Mouse (Mus musculus): Measurements from ENCODE around the gene Olfr718-ps1. TPM values are rescaled to one million over a fixed set of nuclear protein-coding genes. Genes with fewer than 3 reads are reported as not detected.
A peak's percentile ranks its signal among the peaks of the same experiment; 100 is the strongest.

Olfr718-ps1 gene
- total RNA-seq, 2 experiments from 2014 or later: not detected

DNA sequence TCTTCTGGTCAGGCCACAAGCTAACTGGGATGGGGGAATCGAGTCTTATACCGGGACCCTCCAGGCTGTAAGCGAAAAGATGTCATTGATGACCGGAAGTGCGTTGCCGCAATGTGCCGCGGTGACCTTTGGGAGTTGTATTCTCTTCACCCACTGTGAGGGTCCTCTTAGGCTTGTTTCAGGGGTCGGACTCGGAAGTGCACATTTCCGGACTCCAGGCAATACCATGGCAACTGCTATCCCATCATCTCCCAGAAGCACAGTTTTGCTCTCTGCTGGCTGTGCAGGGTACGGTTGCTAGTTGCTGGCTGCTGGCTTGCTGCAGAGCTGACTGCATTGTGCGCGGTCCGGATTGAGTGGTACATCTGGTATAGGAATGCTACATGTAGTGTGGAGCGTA is 18.3 kb downstream of the Olfr718-ps1 start:
- no peak for DNase-seq (ENCODE audit: low spot score)

DNA sequence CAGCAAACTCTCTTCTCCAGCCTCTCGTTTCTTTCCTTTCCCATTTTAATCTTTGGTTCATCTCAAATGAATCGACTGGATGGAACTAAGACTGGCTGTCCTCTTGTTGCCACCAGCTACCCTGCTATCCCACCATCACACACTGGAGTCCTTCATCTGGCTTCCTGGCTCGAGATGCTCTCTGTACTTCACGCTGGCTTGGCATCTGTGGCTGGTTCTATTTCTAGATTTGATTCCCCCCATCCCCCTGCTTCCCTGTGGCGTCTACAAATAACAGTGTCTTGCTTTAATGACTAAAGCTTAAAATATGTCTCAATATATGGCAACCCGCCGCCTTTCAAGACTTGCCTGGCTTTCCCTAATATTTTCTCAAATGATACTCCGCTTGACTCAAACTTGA is 19.5 kb downstream of the Olfr718-ps1 start:
- no peak for DNase-seq (ENCODE audit: low spot score)

DNA sequence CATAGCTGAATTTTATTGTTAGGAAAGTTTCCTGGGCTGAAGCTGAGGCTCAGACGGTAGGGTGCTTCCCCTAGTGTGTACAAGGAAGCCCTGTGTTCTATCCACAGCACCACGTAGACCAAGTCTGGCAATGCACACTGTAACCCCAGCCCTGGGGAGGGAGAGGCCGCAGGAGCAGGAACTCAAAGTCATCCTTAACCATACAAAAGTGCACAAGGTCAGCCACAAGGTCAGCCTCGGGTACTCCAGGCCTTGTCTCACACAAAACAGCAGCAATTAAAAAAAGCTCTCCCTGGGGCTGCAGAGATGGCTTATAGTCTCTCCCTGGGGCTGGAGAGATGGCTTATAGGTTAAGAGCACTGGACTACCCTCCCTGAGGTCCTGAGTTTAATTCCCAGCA is 20.5 kb downstream of the Olfr718-ps1 start:
- DNase-seq (ENCODE audit: low spot score): no peak

DNA sequence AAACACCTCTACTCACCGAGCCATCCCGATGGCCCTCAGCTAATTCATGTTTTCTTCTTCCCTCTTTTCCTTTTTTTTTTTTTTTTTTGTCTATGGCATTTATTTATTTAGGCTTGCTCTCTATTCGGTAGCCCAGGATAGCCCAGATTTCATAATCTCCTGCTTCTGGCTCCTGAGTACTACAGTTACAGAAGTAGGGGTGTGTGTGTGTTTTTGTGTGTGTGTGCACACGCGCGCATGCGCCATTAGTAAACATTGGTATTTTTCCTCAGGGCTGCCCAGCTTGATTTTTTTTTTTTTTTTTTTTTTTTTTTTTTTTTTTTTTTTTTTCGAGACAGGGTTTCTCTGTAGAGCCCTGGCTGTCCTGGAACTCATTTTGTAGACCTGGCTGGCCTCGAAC is 21.3 kb downstream of the Olfr718-ps1 start:
- no peak for DNase-seq (ENCODE audit: low spot score)

DNA sequence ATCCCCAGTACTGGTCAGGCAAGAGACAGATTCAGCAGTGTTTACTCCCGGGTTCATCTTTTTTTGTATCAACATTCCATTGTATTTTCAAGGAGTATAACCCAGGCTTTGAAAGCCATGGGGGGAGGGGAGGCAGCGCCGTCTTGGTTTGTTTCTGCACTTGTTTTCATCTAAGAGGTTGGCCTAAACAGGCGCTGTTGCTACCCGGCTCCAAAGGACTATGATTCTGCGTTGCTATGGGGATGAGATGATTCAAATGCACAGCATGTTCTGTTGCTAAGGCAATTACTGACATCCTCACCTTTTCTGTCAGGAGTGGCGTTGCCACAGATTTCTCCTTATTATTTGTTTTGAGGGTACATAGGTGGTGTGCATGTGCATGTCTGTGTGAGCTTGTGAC is 21.8 kb downstream of the Olfr718-ps1 start:
- DNase-seq (ENCODE audit: low spot score): no peak

DNA sequence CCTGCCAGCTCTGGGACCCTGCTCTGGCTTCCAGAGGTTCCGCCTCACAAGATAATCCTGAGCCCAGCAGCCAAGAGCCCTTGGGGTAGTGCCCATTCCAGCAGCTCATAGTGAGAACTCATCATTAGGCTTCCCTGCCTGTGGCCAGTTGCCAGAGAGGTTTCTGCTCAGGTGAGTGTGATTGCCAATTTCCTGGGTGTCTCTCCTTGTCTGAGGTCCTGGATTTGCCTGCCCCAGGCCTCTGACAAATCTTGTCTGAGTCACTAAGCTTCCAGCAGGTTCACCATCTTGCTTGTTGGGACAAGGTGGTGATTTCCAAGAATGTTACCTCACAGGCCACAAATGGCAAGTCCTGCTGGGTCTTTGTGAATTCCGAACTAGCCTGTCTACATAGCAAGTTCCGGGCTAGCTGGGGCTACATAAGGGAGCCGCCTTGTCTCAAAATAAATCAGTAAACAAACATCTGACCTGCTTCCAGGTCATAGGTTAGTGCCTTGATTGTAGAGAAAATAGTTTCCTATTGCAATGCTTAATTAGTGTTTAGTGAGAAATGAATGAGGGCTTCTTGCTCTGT is 22.5 kb downstream of the Olfr718-ps1 start:
- no peak for DNase-seq (ENCODE audit: low spot score)

DNA sequence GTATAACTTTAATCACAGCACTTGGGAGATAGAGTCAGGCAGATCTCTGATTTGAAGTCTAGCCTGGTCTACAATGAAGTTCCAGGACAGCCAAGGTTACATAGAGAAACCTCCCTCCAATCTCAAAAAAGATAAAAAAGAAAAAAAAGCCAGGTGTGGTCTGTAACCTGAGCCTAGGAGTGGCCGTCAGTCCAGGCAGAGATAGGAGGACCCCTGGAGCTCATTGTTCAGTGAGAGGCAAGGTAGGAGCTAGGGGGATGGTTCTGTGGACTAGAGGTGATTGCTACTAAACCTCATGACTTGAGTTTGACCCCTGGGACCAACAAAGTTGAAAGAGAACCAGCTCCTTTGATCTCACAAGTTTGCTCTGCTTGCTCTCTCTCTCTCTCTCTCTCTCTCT is 24.7 kb downstream of the Olfr718-ps1 start:
- no peak for DNase-seq (ENCODE audit: low spot score)

DNA sequence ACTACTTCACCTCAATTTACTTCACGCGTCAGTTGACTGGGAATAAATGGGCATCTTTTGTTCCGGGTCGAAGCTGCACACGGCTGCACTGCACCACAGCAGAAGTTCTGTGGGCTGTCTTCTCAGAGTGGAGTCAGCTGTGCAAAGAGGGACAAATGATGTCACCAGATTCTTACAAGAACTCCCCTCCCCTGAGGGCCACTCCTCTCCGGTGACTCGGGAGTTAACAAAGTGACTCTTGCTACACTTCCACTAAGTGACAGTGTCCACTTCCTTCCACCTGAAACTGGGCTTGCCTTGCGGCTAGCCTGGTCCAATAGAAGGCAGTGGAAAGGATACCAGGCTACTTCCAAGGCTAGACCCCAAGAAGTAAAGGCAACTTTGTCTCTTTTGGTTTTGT is 25.3 kb downstream of the Olfr718-ps1 start:
- no peak for DNase-seq (ENCODE audit: low spot score)

DNA sequence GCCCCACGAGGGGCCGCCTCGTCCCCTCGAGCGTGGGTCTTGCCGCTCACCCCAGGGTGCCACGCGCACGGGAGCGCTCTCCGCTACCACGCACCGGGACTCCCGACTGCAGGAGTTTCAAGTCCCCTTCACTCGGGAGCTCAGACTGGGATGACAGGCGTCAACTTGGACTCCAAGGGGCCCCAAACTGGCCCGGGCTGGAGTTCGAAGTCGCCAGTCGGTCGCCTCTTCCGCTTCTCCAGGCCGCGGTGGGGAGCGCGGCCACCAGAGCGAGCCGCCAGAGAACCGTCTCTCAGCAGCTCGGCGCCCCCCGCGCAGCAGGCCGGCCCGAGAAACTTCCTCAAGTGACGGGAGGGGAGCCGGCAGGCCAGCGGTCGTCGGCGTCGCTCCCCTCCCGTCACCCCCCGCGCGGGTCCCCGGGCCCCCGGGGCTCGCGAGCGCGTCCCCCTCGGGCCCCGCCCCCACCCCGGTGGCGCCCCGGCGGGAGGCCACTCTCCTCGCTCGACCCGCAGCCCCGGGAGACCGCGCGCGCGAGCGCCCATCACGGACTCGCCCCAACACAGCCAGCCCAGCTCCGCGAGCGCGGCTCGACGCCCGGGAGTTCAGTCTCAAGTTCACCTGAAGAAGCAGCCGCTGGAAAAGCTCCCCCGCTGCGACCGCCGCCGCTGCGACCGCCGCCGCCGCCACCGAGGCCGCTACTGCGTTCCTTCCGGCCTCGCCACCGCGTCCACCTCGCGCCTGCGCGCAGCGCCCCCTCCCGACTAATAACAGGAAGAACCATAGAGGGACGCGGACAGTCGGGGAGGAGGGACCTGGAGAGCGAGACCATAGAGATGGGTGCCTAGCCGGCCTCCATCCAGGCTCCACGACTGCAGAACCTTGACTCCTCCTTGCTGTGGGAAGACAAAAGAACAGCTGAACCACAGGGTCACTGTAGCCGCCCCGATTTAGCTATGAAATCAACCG is 34.8 kb downstream of the Olfr718-ps1 start, which contains the start of gene Rnf216:
Rnf216 (minus strand) TSS at position 714 of the 966 bp plus-strand sequence.
- DNase-seq (ENCODE audit: low spot score): peak; percentile 94

DNA sequence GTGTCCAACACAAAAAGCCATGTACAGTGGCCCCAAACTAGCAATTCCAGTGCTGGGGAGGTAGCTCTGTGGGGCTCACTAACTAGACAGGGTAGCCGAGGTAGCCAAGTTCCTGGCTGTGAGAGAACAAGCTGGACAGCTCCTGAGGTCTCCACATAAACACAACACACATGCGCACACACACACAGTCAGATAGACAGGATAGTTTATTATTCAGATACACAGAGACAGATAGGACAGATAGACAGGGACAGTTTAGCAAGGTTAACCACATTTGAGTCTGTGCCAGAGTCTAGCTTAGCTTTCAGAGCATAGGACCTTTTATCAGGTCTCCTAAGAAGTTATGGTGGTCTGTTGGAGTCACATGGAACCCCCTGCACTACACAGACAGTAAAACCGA is 40.5 kb downstream of the Olfr718-ps1 start:
- DNase-seq (ENCODE audit: low spot score): no peak

DNA sequence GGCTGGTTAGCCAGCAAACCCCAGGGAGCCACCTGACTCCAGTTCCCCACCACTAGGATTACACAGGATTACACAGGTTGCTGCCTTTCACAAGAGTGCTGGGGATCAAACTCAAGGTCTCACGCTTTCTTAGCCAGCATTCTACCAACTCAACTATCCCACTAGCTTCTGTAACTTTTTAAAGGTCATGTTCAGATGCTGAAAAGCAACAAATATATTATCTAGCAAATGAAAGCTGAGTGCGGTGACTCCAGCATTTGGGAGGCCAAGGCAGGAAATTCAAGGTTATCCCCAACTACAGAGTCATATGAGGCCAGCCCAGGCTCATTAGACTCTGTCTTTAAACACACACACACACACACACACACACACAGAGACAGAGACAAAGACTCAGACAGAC is 44.1 kb downstream of the Olfr718-ps1 start:
- DNase-seq (ENCODE audit: low spot score): no peak

DNA sequence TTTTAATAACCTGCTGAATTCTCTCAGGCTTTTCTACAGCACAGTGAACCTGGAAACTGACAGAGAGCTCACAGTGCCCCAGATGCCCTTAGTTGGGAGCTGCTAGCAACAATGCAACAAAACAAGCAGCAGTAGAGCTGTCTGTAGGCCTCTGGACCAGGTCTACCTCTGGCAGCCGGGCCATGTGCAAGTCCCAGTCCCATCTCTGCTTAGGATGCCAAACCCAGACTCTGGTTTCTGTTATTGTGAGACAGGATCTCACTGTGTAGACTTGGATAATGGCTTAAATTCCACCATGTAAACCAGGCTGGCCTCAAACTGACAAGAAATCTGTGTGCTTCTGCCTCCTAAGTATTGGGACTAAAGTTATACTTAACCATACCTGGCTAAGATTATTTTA is 45.8 kb downstream of the Olfr718-ps1 start:
- DNase-seq (ENCODE audit: low spot score): no peak

DNA sequence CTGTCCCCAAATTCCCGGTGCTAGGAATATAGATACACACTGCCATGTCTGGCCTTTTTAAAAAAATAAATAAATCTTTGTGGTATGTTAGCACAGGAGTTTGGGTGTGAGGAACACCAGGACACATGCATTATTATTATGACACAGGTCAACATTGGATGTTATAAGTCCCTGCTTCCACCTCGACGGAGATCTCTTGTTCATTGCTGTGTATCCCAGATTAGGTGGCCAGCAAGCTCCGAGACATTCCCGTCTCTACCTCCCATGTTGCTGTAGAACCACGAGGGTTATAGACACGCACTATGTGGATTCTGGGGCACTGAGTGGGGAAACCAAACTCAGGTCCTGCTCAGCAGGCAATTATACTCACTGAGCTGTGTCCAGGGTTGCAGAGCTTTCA is 52.1 kb downstream of the Olfr718-ps1 start:
- DNase-seq (ENCODE audit: low spot score): no peak

DNA sequence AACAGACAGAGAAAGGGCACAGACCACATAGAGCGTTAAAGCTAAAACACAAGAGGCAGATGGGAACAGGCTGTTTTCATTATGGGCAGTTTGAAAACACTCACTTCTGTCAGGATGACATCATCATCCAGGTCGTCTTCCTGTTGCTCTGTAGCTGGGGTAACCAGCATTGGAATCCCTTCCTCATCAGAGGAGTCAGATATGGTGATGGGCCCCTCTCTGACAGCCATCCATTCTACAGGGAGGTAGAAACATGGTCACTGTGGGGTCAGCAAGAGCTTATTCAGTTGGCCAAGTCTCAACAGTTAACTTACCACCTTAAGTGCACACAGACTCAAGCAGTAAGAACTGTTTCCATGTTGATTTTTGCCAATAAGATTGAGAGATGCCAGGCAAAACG is 54.5 kb downstream of the Olfr718-ps1 start:
- no peak for DNase-seq (ENCODE audit: low spot score)

DNA sequence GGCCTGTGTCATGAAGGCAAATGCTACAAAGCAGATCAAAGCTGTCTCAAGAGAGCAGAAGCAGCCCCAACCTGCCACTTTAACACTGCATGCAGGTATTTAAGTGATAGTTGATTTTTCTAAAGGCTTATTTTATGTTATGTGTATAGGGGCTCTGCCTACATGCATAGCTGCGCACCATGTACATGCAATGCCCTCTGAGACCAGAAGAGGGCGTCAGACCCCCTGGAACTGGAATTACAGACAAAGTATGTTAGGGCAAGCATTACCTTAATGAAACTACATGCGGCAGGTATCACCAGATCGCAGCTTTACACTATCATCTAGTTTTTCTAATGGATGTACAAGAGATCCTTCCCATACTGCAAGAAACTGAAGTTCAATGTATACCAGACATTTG is 62.5 kb downstream of the Olfr718-ps1 start:
- DNase-seq (ENCODE audit: low spot score): no peak

Small RNAs within 50 kb of the gene (microRNA-seq; reads per million reads assigned to microRNA genes)
- gene Gm44405: not detected

Other genes starting within 250 kb of the Olfr718-ps1 start
- 100 to 1,000 TPM; 452 to 583 TPM for gene Actb, start 240.8 kb downstream of the Olfr718-ps1 start, total RNA-seq (2021)
- 1 to 10 TPM; 3.7 to 8.5 TPM for gene Fscn1, start 187.2 kb downstream of the Olfr718-ps1 start, total RNA-seq (2021)
- gene Rnf216, start 34.6 kb downstream of the Olfr718-ps1 start, total RNA-seq (2021): 10 to 100 TPM; 15.5 to 17.0 TPM
- gene Rbak, start 33.2 kb upstream of the Olfr718-ps1 start, total RNA-seq (2021): 1 to 10 TPM; 2.4 to 2.9 TPM
- not detected for gene Spdye4b, start 33.4 kb upstream of the Olfr718-ps1 start, total RNA-seq (2021)
- gene Spdye4a, start 79.3 kb upstream of the Olfr718-ps1 start, total RNA-seq (2021): not detected
- gene Zfp12, start 87.6 kb upstream of the Olfr718-ps1 start, total RNA-seq (2021): 1 to 10 TPM; 6.7 to 7.7 TPM
- 1 to 10 TPM; 3.0 to 4.6 TPM for gene Zfp316, start 122.4 kb upstream of the Olfr718-ps1 start, total RNA-seq (2021)
- gene Zfp853, start 146.0 kb upstream of the Olfr718-ps1 start, total RNA-seq (2021): not detected
- 10 to 100 TPM; 10.5 to 12.6 TPM for gene E130309D02Rik, start 167.8 kb upstream of the Olfr718-ps1 start, total RNA-seq (2021)
- 10 to 100 TPM; 34.7 to 38.1 TPM for gene Zdhhc4, start 181.7 kb upstream of the Olfr718-ps1 start, total RNA-seq (2021)
- gene Grid2ip, start 209.8 kb upstream of the Olfr718-ps1 start, total RNA-seq (2021): not detected

Data from gastrocnemius, adult 18-20 months (tissue).